Mouse (Mus musculus) megakaryocyte, embryonic 14.5 days (primary cell): ENCODE measurements around the gene Rab35. TPM values are rescaled to one million over a fixed set of nuclear protein-coding genes. Genes with fewer than 3 reads are reported as not detected.

Experiments used
- H3K27me3 ChIP-seq: replicated peaks from 2 replicates; pipeline ENCODE3; 2012; ENCODE audit warnings: inconsistent platforms
- H3K36me3 ChIP-seq: replicated peaks from 2 replicates; pipeline ENCODE3; 2012; ENCODE audit warnings: low read length, inconsistent platforms, mixed read lengths
- H3K4me1 ChIP-seq: 2 replicates; pipeline ENCODE4 v1.6.1; 2012; ENCODE audit warnings: inconsistent platforms
- H3K4me3 ChIP-seq: replicated peaks from 2 replicates; pipeline ENCODE3; 2012; ENCODE audit warnings: moderate library complexity, mild to moderate bottlenecking, inconsistent platforms
- H3K9me3 ChIP-seq: 2 replicates; pipeline ENCODE4 v1.6.1; 2012; ENCODE audit warnings: inconsistent platforms
- FLI1 ChIP-seq: IDR thresholded peaks from 2 replicates; pipeline ENCODE4 v1.6.1; 2012; ENCODE audit warnings: low read length, inconsistent platforms, mixed read lengths
- GATA1 ChIP-seq: IDR thresholded peaks from 3 replicates; pipeline ENCODE4 v1.6.1; 2012; ENCODE audit warnings: mixed read lengths, low read length, inconsistent platforms, borderline replicate concordance
- polyA plus RNA-seq: library from polyadenylated mRNA; stranded (reverse); fragments of >175 nt; gene quantifications from 2 replicates; pipeline ENCODE4 v1.2.3, GENCODE M21; 2012; ENCODE audit warnings: low replicate concordance; ENCODE audit not compliant: insufficient read depth

The Rab35 gene
- polyA plus RNA-seq, 1 experiment = 29.5 TPM

DNA sequence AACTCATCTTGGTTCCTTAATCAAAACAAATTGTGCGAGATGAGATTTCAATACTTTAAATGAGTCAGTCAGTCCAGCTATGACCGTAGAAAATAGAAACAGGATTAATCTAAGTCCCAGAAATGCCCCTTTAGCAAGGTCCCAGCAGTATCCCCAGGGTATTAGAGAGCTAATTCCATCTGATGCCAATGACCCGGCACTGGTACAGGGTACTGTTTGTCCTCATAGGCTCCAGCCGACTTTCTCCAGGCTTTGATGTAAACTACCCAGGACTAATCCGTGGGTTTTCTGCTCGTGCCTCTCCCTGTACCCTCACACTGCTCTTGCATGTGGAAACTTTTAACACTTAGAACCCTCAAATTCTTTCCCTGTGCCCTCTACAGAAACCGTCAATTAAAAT, 55.0 kb downstream of the Rab35 start:
- Histone ChIP-seq H3K27me3 (peaks cover 14% of the 10 kb centered on the region), H3K9me3 (no peaks in the 10 kb centered on the region), H3K36me3 (no peaks in the 10 kb centered on the region), H3K4me3 (no peak overlapping the region), H3K4me1 (no peaks in the 10 kb centered on the region)
- TF ChIP-seq FLI1 (no peak), GATA1 (no peak)

DNA sequence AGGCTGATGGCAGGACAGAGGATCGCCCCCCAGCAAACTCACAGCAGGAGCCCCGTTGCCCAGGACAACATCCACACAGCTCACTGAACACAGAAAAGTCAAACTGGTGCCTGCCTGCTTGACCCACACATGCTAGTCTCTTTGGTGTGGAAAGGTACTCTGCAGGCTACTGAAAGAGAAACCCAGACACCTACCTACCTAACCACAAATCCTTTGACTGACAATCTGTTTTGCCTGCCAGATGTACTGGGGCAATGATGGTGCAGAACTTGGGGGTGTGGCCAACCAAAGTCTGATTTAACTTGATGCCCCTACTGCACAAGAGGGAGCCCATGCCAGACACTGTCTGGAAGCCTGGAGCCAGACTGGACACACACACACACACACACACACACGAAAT, 61.6 kb downstream of the Rab35 start:
- Histone ChIP-seq H3K27me3 (peaks cover 17% of the 10 kb centered on the region), H3K4me3 (no peak overlapping the region), H3K36me3 (no peaks in the 10 kb centered on the region), H3K4me1 (0 out of 2 replicates have a peak, but pooled peaks cover 3% of the 10 kb centered on the region), H3K9me3 (no peaks in the 10 kb centered on the region)
- TF ChIP-seq FLI1 (no peak), GATA1 (no peak)

DNA sequence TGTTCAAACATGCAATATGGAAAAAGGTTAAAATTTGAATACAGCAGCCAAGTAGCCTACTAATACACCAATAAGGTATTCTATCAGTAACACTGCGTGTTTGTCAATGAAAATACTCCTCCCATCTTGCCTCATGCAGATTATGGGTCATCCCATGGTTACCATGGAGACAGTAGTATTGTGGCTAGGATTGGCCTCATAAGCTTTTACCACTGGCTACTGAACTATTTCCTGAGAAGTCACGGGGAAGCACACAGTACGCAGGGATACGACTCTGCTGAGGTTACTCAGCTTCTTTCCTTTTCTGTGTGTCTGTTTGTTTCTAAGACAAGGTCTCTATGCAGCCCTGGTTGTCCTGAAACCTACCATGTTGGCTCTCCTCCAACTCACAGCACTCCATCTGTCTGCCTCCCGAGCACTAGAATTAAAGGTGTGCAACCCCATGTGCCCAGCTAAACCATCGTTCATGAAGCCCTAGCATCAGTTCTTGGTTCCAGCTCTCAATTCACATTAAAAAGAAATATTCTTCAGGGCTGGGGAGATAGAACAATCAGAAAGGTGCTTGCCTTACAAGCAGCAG, 63.6 kb downstream of the Rab35 start:
- Histone ChIP-seq H3K4me3 (no peak overlapping the region), H3K9me3 (no peaks in the 10 kb centered on the region), H3K36me3 (no peaks in the 10 kb centered on the region), H3K27me3 (peaks cover 22% of the 10 kb centered on the region), H3K4me1 (0 out of 2 replicates have a peak, but pooled peaks cover 3% of the 10 kb centered on the region)
- TF ChIP-seq GATA1 = no peak
- no peak for TF ChIP-seq FLI1

DNA sequence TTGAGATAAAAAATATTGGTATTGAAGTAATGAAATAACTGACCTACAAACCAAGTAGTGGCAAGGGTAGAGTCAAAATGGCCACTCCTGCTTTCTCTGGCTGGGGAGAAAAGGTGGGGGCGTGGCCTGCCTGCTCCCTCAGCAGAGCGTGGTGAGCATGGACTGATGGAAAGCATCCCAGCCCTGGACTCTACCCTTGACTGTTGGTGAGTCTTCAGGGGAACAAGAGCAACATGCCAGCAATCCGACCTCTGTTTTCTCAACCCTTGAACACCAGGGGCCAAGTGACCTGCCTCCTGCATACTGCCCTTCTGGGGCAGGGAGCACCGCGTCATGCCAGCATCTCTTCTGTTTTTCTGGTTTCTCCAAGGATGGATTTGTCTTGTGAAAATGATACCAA, 65.1 kb downstream of the Rab35 start:
- H3K4me3 ChIP-seq = no peak overlapping the region

More for the DNA sequence above, 65.1 kb downstream of the Rab35 start:
- Histone ChIP-seq H3K4me1 (0 out of 2 replicates have a peak, but pooled peaks cover 6% of the 10 kb centered on the region), H3K36me3 (no peaks in the 10 kb centered on the region), H3K9me3 (no peaks in the 10 kb centered on the region), H3K27me3 (peaks cover 21% of the 10 kb centered on the region)
- TF ChIP-seq GATA1 = no peak
- TF ChIP-seq FLI1 = no peak

Other genes starting within 250 kb of the Rab35 start
- gene Msi1, start 202.3 kb upstream of the Rab35 start, polyA plus RNA-seq = 0.02 and 2.2 TPM in 2 replicates
- not detected in 2 replicates for gene Pla2g1b, start 165.6 kb upstream of the Rab35 start, polyA plus RNA-seq
- 3.1 TPM in 1 of 2 replicates, not detected in the other for gene Sirt4, start 147.2 kb upstream of the Rab35 start, polyA plus RNA-seq
- gene Pxn, start 125.2 kb upstream of the Rab35 start, polyA plus RNA-seq = 63.1 and 67.7 TPM in 2 replicates
- 975 and 2,538 TPM in 2 replicates for gene Rplp0, start 72.4 kb upstream of the Rab35 start, polyA plus RNA-seq
- 25.1 and 30.4 TPM in 2 replicates for gene Gcn1l1, start 66.7 kb upstream of the Rab35 start, polyA plus RNA-seq
- gene Bicdl1, start 99.7 kb downstream of the Rab35 start, polyA plus RNA-seq = 6.5 and 6.7 TPM in 2 replicates
- gene Cit, start 213.4 kb downstream of the Rab35 start, polyA plus RNA-seq = 6.7 and 7.3 TPM in 2 replicates